Mouse (Mus musculus): Measurements from ENCODE around the gene Slc12a7. TPM values are rescaled to one million over a fixed set of nuclear protein-coding genes. Genes with fewer than 3 reads are reported as not detected.

The Slc12a7 gene
- polyA plus RNA-seq, 1 experiment from 2014 or later, result 32.7 TPM

- Histone ChIP-seq H3K4me1 (ENCODE audit: control insufficient read depth, insufficient read depth, low read length) (no peaks in the 10 kb centered on the region), H3K9me3 (replicated peaks; ENCODE audit: control insufficient read depth, low read length) (no peaks in the 10 kb centered on the region), H3K4me2 (no peak overlapping the region), H3K9ac (ENCODE audit: low read depth, low read length) (no peak overlapping the region), H3K36me3 (ENCODE audit: control insufficient read depth, insufficient read depth, low read length) (peaks cover 54% of the 10 kb centered on the region), H3K4me3 (ENCODE audit: low read depth, low read length) (no peak overlapping the region), H3K27me3 (ENCODE audit: control insufficient read depth, insufficient read depth, low read length) (no peaks in the 10 kb centered on the region), H3K27ac (ENCODE audit: low read depth, low read length) (no peak overlapping the region)
- ATAC-seq (replicated peaks; ENCODE audit: insufficient number of reproducible peaks, low FRiP score, low TSS enrichment), result no peak
- WGBS (ENCODE audit: insufficient replicate concordance), result 80% methylated on average over 5 of the region's 5 CpGs
These were observed 60.3 kb downstream of the Slc12a7 start for GRCm38 (mm10) chr13:73793171-73793570.

- Histone ChIP-seq H3K9ac (ENCODE audit: low read depth, low read length) (no peak overlapping the region), H3K4me3 (ENCODE audit: low read depth, low read length) (no peak overlapping the region), H3K27ac (ENCODE audit: low read depth, low read length) (no peak overlapping the region), H3K4me2 (no peak overlapping the region), H3K36me3 (ENCODE audit: control insufficient read depth, insufficient read depth, low read length) (peaks cover 35% of the 10 kb centered on the region), H3K9me3 (replicated peaks; ENCODE audit: control insufficient read depth, low read length) (no peaks in the 10 kb centered on the region), H3K27me3 (ENCODE audit: control insufficient read depth, insufficient read depth, low read length) (no peaks in the 10 kb centered on the region), H3K4me1 (ENCODE audit: control insufficient read depth, insufficient read depth, low read length) (peaks cover 3% of the 10 kb centered on the region; the same call in 1 of the 2 replicates)
- WGBS (ENCODE audit: insufficient replicate concordance), result 84% methylated on average over 5 of the region's 5 CpGs
- ATAC-seq (replicated peaks; ENCODE audit: insufficient number of reproducible peaks, low FRiP score, low TSS enrichment), result no peak
These were observed 66.2 kb downstream of the Slc12a7 start for GRCm38 (mm10) chr13:73799110-73799509.

- Histone ChIP-seq H3K4me3 (ENCODE audit: low read depth, low read length) (no peak overlapping the region), H3K9me3 (replicated peaks; ENCODE audit: control insufficient read depth, low read length) (no peaks in the 10 kb centered on the region), H3K27me3 (ENCODE audit: control insufficient read depth, insufficient read depth, low read length) (no peaks in the 10 kb centered on the region), H3K9ac (ENCODE audit: low read depth, low read length) (peak overlapping the region; percentile 24; the same call in 1 of the 2 replicates), H3K4me2 (no peak overlapping the region), H3K36me3 (ENCODE audit: control insufficient read depth, insufficient read depth, low read length) (peaks cover 29% of the 10 kb centered on the region), H3K4me1 (ENCODE audit: control insufficient read depth, insufficient read depth, low read length) (peaks cover 7% of the 10 kb centered on the region; the same call in 1 of the 2 replicates), H3K27ac (ENCODE audit: low read depth, low read length) (peak overlapping the region; percentile 87)
- 55% methylated on average over 8 of the region's 8 CpGs for WGBS (ENCODE audit: insufficient replicate concordance)
- peak; percentile 76 for ATAC-seq (replicated peaks; ENCODE audit: insufficient number of reproducible peaks, low FRiP score, low TSS enrichment)
These were observed 70.7 kb downstream of the Slc12a7 start for GRCm38 (mm10) chr13:73803450-73804178.

- Histone ChIP-seq H3K9me3 (replicated peaks; ENCODE audit: control insufficient read depth, low read length) (no peaks in the 10 kb centered on the region), H3K4me2 (no peak overlapping the region), H3K9ac (ENCODE audit: low read depth, low read length) (no peak overlapping the region), H3K36me3 (ENCODE audit: control insufficient read depth, insufficient read depth, low read length) (peaks cover 33% of the 10 kb centered on the region), H3K4me3 (ENCODE audit: low read depth, low read length) (no peak overlapping the region), H3K27ac (ENCODE audit: low read depth, low read length) (peak overlapping the region; percentile 87), H3K27me3 (ENCODE audit: control insufficient read depth, insufficient read depth, low read length) (no peaks in the 10 kb centered on the region), H3K4me1 (ENCODE audit: control insufficient read depth, insufficient read depth, low read length) (peaks cover 7% of the 10 kb centered on the region; the same call in 1 of the 2 replicates)
- 82% methylated on average over 5 of the region's 5 CpGs for WGBS (ENCODE audit: insufficient replicate concordance)
- no peak for ATAC-seq (replicated peaks; ENCODE audit: insufficient number of reproducible peaks, low FRiP score, low TSS enrichment)
These were observed 72.0 kb downstream of the Slc12a7 start for GRCm38 (mm10) chr13:73804914-73805313.

GRCm38 (mm10) chr13:73812936-73813335 is 80.0 kb downstream of the Slc12a7 start:
- H3K27me3 ChIP-seq (ENCODE audit: control insufficient read depth, insufficient read depth, low read length), result no peaks in the 10 kb centered on the region
- no peak overlapping the region for H3K27ac ChIP-seq (ENCODE audit: low read depth, low read length)
- H3K4me3 ChIP-seq (ENCODE audit: low read depth, low read length), result no peak overlapping the region
- no peak overlapping the region for H3K9ac ChIP-seq (ENCODE audit: low read depth, low read length)
- no peaks in the 10 kb centered on the region for H3K4me1 ChIP-seq (ENCODE audit: control insufficient read depth, insufficient read depth, low read length)
- H3K4me2 ChIP-seq, result no peak overlapping the region
- 81% methylated on average over 3 of the region's 3 CpGs for WGBS (ENCODE audit: insufficient replicate concordance)
- no peaks in the 10 kb centered on the region for H3K9me3 ChIP-seq (replicated peaks; ENCODE audit: control insufficient read depth, low read length)
- H3K36me3 ChIP-seq (ENCODE audit: control insufficient read depth, insufficient read depth, low read length), result peaks cover 49% of the 10 kb centered on the region
- ATAC-seq (replicated peaks; ENCODE audit: insufficient number of reproducible peaks, low FRiP score, low TSS enrichment), result no peak

GRCm38 (mm10) chr13:73814181-73814580 is 81.3 kb downstream of the Slc12a7 start:
- Histone ChIP-seq H3K36me3 (ENCODE audit: control insufficient read depth, insufficient read depth, low read length) (peaks cover 41% of the 10 kb centered on the region), H3K4me1 (ENCODE audit: control insufficient read depth, insufficient read depth, low read length) (no peaks in the 10 kb centered on the region), H3K9me3 (replicated peaks; ENCODE audit: control insufficient read depth, low read length) (no peaks in the 10 kb centered on the region), H3K27me3 (ENCODE audit: control insufficient read depth, insufficient read depth, low read length) (no peaks in the 10 kb centered on the region), H3K27ac (ENCODE audit: low read depth, low read length) (no peak overlapping the region), H3K9ac (ENCODE audit: low read depth, low read length) (no peak overlapping the region), H3K4me2 (no peak overlapping the region), H3K4me3 (ENCODE audit: low read depth, low read length) (no peak overlapping the region)
- no peak for ATAC-seq (replicated peaks; ENCODE audit: insufficient number of reproducible peaks, low FRiP score, low TSS enrichment)
- WGBS (ENCODE audit: insufficient replicate concordance), result 84% methylated on average over 7 of the region's 7 CpGs

- Histone ChIP-seq H3K9me3 (replicated peaks; ENCODE audit: control insufficient read depth, low read length) (no peaks in the 10 kb centered on the region), H3K9ac (ENCODE audit: low read depth, low read length) (no peak overlapping the region), H3K4me2 (no peak overlapping the region), H3K27ac (ENCODE audit: low read depth, low read length) (no peak overlapping the region), H3K27me3 (ENCODE audit: control insufficient read depth, insufficient read depth, low read length) (no peaks in the 10 kb centered on the region), H3K4me1 (ENCODE audit: control insufficient read depth, insufficient read depth, low read length) (no peaks in the 10 kb centered on the region), H3K4me3 (ENCODE audit: low read depth, low read length) (no peak overlapping the region), H3K36me3 (ENCODE audit: control insufficient read depth, insufficient read depth, low read length) (peaks cover 30% of the 10 kb centered on the region)
- no peak for ATAC-seq (replicated peaks; ENCODE audit: insufficient number of reproducible peaks, low FRiP score, low TSS enrichment)
- WGBS (ENCODE audit: insufficient replicate concordance), result 75% methylated on average over 6 of the region's 6 CpGs
These were observed 83.4 kb downstream of the Slc12a7 start for GRCm38 (mm10) chr13:73816338-73816737.

- no peak overlapping the region for H3K4me3 ChIP-seq (ENCODE audit: low read depth, low read length)
- no peak overlapping the region for H3K4me2 ChIP-seq
- no peak for ATAC-seq (replicated peaks; ENCODE audit: insufficient number of reproducible peaks, low FRiP score, low TSS enrichment)
- no peaks in the 10 kb centered on the region for H3K9me3 ChIP-seq (replicated peaks; ENCODE audit: control insufficient read depth, low read length)
- no peaks in the 10 kb centered on the region for H3K4me1 ChIP-seq (ENCODE audit: control insufficient read depth, insufficient read depth, low read length)
- no peak overlapping the region for H3K9ac ChIP-seq (ENCODE audit: low read depth, low read length)
- H3K27ac ChIP-seq (ENCODE audit: low read depth, low read length), result no peak overlapping the region
- 66% methylated on average over 3 of the region's 3 CpGs for WGBS (ENCODE audit: insufficient replicate concordance)
- no peaks in the 10 kb centered on the region for H3K27me3 ChIP-seq (ENCODE audit: control insufficient read depth, insufficient read depth, low read length)
- H3K36me3 ChIP-seq (ENCODE audit: control insufficient read depth, insufficient read depth, low read length), result peaks cover 19% of the 10 kb centered on the region
These were observed 86.0 kb downstream of the Slc12a7 start for GRCm38 (mm10) chr13:73818921-73819320.

- Histone ChIP-seq H3K36me3 (ENCODE audit: control insufficient read depth, insufficient read depth, low read length) (no peaks in the 10 kb centered on the region; the same call in 1 of the 2 replicates), H3K4me2 (no peak overlapping the region), H3K27ac (ENCODE audit: low read depth, low read length) (no peak overlapping the region), H3K27me3 (ENCODE audit: control insufficient read depth, insufficient read depth, low read length) (no peaks in the 10 kb centered on the region), H3K9me3 (replicated peaks; ENCODE audit: control insufficient read depth, low read length) (no peaks in the 10 kb centered on the region), H3K4me3 (ENCODE audit: low read depth, low read length) (no peak overlapping the region), H3K4me1 (ENCODE audit: control insufficient read depth, insufficient read depth, low read length) (no peaks in the 10 kb centered on the region), H3K9ac (ENCODE audit: low read depth, low read length) (no peak overlapping the region)
- 87% methylated on average over 7 of the region's 7 CpGs for WGBS (ENCODE audit: insufficient replicate concordance)
- no peak for ATAC-seq (replicated peaks; ENCODE audit: insufficient number of reproducible peaks, low FRiP score, low TSS enrichment)
These were observed 88.4 kb downstream of the Slc12a7 start for GRCm38 (mm10) chr13:73821251-73821650.
